Mouse (Mus musculus) hindbrain, embryonic 13.5 days (tissue): ENCODE measurements at regions not wholly inside any gene's neighbourhood (a gene's known extent, or its start where the extent isn't known, plus 50 kb on each side); places are given as distances from the start of the nearest gene placed in this dataset.

Experiments
- ATAC-seq: fragments of 200-750 bp; cut with Nextera tagmentation; 2 replicates; pipeline ENCODE4 v1.8.0; 2017; ENCODE audit warnings: moderate TSS enrichment; ENCODE audit not compliant: low FRiP score
- H3K27ac ChIP-seq: fragments of 300-500 bp; sonication (generic); 2 replicates; pipeline ENCODE4 v1.5.1; 2015; ENCODE audit warnings: inconsistent platforms, mild to moderate bottlenecking, moderate library complexity
- H3K27me3 ChIP-seq: fragments of 300-500 bp; sonication (generic); 2 replicates; pipeline ENCODE4 v1.6.1; 2015; ENCODE audit warnings: mild to moderate bottlenecking, inconsistent platforms
- H3K36me3 ChIP-seq: fragments of 300-500 bp; sonication (generic); 2 replicates; pipeline ENCODE4 v1.6.1; 2015; ENCODE audit warnings: mild to moderate bottlenecking, inconsistent platforms
- H3K4me1 ChIP-seq: fragments of 300-500 bp; sonication (generic); replicated peaks from 2 replicates; pipeline ENCODE4 v1.6.1; 2015; ENCODE audit warnings: inconsistent platforms
- H3K4me2 ChIP-seq: fragments of 300-500 bp; sonication (generic); 2 replicates; pipeline ENCODE4 v1.6.1; 2015; ENCODE audit warnings: inconsistent platforms, mild to moderate bottlenecking, moderate library complexity
- H3K4me3 ChIP-seq: fragments of 300-500 bp; sonication (generic); 2 replicates; pipeline ENCODE4 v1.5.1; 2015; ENCODE audit warnings: mild to moderate bottlenecking, inconsistent platforms
- H3K9ac ChIP-seq: fragments of 300-500 bp; sonication (generic); 2 replicates; pipeline ENCODE4 v1.6.1; 2015; ENCODE audit warnings: mild to moderate bottlenecking, inconsistent platforms
- H3K9me3 ChIP-seq: fragments of 300-500 bp; sonication (generic); 2 replicates; pipeline ENCODE4 v1.6.1; 2016; ENCODE audit warnings: inconsistent platforms
- WGBS: fragments of 180-500 bp; shearing (Covaris S2); methylation state at CpG from one replicate; pipeline ENCODE4 v1.1.7; 2015; 5-methylcytosine and 5-hydroxymethylcytosine counted together

DNA sequence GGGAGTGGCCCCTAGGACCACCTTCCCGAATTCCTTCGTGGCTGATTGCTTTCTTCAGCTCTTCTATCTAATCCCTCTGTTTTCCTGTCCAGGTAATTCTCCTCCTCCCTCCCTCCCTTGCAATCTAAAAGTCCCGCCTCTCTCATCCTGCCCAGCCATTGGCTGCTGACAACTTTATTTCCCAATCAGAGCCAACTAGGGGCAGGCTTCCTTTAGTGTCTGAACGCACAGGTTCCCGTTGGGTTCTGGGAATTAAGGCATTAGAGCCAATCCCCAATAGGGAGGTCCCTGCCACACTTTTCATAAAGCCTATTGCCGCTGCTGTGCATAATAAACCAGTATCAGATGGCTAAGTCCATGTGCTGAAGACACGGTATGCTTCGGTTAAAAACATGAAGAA lies 78.5 kb upstream of the Runx3 start:
- H3K27ac ChIP-seq, result no peak overlapping the region
- 47% methylated on average over 8 of the region's 8 CpGs for WGBS
- H3K4me1 ChIP-seq, result peaks cover 9% of the 10 kb centered on the region; the same call in 1 of the 2 replicates

DNA sequence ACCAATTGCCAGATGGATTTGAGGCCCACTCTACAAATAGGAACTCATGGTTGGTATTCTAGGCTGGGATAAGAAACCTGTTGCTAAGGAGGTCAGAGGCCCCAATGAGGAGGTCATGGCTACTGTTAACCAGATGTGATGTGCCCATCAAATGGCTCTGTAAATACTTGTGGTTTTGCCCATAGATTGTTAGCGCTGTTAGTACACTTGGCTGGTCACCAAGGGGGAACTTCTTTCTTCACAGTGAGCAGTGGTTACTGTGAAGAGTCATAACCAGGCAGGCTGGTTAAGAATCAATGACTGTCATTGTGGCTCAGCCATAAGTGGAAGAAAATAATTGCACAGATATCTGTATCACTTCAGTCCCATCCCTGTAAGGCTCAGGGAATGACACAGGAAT lies 78.0 kb upstream of the Runx3 start:
- Histone ChIP-seq H3K27me3 (0 out of 2 replicates have a peak, but pooled peaks cover 4% of the 10 kb centered on the region), H3K4me2 (no peak overlapping the region), H3K4me3 (no peak overlapping the region), H3K4me1 (peaks cover 9% of the 10 kb centered on the region; the same call in 1 of the 2 replicates), H3K36me3 (no peaks in the 10 kb centered on the region), H3K9ac (no peak overlapping the region), H3K27ac (no peak overlapping the region), H3K9me3 (no peaks in the 10 kb centered on the region)
- WGBS, result 97% methylated on average over 1 of the region's 1 CpGs
- ATAC-seq, result no peak

More for the DNA sequence above, 78.5 kb upstream of the Runx3 start:
- Histone ChIP-seq H3K4me3 (no peak overlapping the region), H3K27me3 (0 out of 2 replicates have a peak, but pooled peaks cover 4% of the 10 kb centered on the region), H3K9ac (no peak overlapping the region), H3K36me3 (no peaks in the 10 kb centered on the region), H3K9me3 (no peaks in the 10 kb centered on the region), H3K4me2 (no peak overlapping the region)
- no peak for ATAC-seq

- H3K27ac ChIP-seq, result no peak overlapping the region
Observed at GRCm38 (mm10) chr4:135045054-135045453, 75.4 kb upstream of the Runx3 start.

GRCm38 (mm10) chr4:135046619-135047018 lies 73.8 kb upstream of the Runx3 start:
- no peaks in the 10 kb centered on the region for H3K9me3 ChIP-seq
- H3K9ac ChIP-seq, result no peak overlapping the region
- no peak overlapping the region for H3K27ac ChIP-seq
- H3K4me1 ChIP-seq, result peaks cover 6% of the 10 kb centered on the region
- ATAC-seq, result no peak
- no peak overlapping the region for H3K4me2 ChIP-seq
- H3K27me3 ChIP-seq, result no peaks in the 10 kb centered on the region
- 83% methylated on average over 7 of the region's 7 CpGs for WGBS
- no peaks in the 10 kb centered on the region for H3K36me3 ChIP-seq
- H3K4me3 ChIP-seq, result no peak overlapping the region

More at GRCm38 (mm10) chr4:135045054-135045453, 75.4 kb upstream of the Runx3 start:
- H3K27me3 ChIP-seq, result 0 out of 2 replicates have a peak, but pooled peaks cover 4% of the 10 kb centered on the region
- no peaks in the 10 kb centered on the region for H3K9me3 ChIP-seq
- H3K4me1 ChIP-seq, result peaks cover 6% of the 10 kb centered on the region
- no peaks in the 10 kb centered on the region for H3K36me3 ChIP-seq
- no peak overlapping the region for H3K4me2 ChIP-seq
- ATAC-seq, result no peak
- 61% methylated on average over 16 of the region's 16 CpGs for WGBS
- no peak overlapping the region for H3K4me3 ChIP-seq
- H3K9ac ChIP-seq, result no peak overlapping the region

DNA sequence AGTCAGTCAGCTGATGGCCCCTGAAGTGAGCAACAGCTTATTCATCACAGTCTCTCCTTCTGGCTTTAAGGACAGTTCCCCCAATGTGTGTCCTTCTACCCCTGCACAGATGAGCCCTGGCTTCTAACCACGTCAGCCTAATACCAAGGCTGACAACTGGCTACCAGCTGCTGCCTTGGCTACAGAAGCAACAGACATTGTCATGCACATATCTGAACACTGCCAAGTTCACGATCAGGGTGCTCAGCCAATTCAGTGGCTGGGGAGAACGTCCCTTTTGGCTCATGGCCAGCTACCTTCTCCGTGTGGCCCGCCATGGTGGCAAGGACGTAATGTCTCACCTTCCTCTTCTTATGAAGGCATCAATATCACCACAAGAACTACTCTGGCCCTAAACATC lies 73.2 kb upstream of the Runx3 start:
- no peak for ATAC-seq
- Histone ChIP-seq H3K4me3 (no peak overlapping the region), H3K36me3 (no peaks in the 10 kb centered on the region), H3K27me3 (no peaks in the 10 kb centered on the region), H3K27ac (no peak overlapping the region), H3K9ac (no peak overlapping the region), H3K9me3 (no peaks in the 10 kb centered on the region), H3K4me1 (peaks cover 6% of the 10 kb centered on the region), H3K4me2 (no peak overlapping the region)
- WGBS, result 58% methylated on average over 6 of the region's 6 CpGs

DNA sequence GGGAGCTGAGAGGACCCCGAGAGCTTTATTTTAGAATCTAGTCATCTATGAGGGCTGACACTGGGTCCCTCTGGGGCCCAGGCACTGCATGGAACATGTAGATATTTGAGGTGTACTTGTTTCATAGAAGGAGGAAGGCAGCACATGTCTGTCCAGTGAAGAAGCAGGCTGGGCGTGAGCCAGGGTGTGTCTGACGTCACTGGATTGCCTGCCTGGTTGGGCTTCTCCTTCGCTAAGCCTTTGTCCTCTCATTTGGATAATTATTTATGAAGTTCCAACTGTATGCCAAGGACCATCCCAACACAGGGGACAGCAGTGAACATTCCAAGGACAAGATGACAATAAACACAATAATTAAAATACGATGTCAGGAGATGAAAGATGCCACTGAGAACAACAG lies 72.7 kb upstream of the Runx3 start:
- no peak overlapping the region for H3K27ac ChIP-seq
- no peak overlapping the region for H3K9ac ChIP-seq
- no peak overlapping the region for H3K4me3 ChIP-seq
- WGBS, result 89% methylated on average over 5 of the region's 5 CpGs
- no peaks in the 10 kb centered on the region for H3K27me3 ChIP-seq
- H3K9me3 ChIP-seq, result no peaks in the 10 kb centered on the region; the same call in 1 of the 2 replicates
- H3K4me2 ChIP-seq, result no peak overlapping the region
- ATAC-seq, result no peak
- H3K36me3 ChIP-seq, result no peaks in the 10 kb centered on the region
- peaks cover 6% of the 10 kb centered on the region for H3K4me1 ChIP-seq

DNA sequence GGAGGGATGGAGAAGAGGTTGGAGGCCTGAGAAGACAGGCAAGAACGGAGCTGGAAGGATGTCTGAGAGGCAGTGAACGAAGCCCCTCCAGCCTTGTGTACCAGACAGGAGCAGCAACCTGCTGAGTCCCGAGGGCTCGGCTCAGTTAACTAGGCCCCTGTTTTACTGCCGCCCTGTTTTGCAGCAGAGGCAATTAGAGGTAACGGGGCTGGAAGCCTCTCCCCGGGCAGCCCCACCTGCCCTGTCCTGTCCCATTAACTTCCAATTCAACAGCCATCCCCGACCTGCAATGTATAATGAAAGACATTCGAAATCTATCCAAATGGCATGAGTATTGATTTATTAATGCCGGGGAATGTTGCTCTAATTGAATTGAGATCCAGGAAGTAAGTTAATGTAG lies 70.5 kb upstream of the Runx3 start:
- WGBS, result 52% methylated on average over 10 of the region's 10 CpGs
- Histone ChIP-seq H3K9ac (no peak overlapping the region), H3K9me3 (peaks cover 8% of the 10 kb centered on the region; the same call in 1 of the 2 replicates), H3K4me3 (no peak overlapping the region), H3K4me2 (no peak overlapping the region), H3K27me3 (no peaks in the 10 kb centered on the region), H3K4me1 (peaks cover 6% of the 10 kb centered on the region), H3K36me3 (no peaks in the 10 kb centered on the region), H3K27ac (peak overlapping the region; percentile 58)
- peak; percentile 36; the same call in 1 of the 2 replicates for ATAC-seq

- Histone ChIP-seq H3K9ac (no peak overlapping the region), H3K36me3 (no peaks in the 10 kb centered on the region), H3K27me3 (no peaks in the 10 kb centered on the region), H3K4me2 (no peak overlapping the region), H3K4me3 (no peak overlapping the region), H3K9me3 (peaks cover 8% of the 10 kb centered on the region; the same call in 1 of the 2 replicates), H3K4me1 (peaks cover 3% of the 10 kb centered on the region), H3K27ac (no peak overlapping the region)
- ATAC-seq, result no peak
- 72% methylated on average over 11 of the region's 11 CpGs for WGBS
Observed at GRCm38 (mm10) chr4:135051466-135051865, 69.0 kb upstream of the Runx3 start.

DNA sequence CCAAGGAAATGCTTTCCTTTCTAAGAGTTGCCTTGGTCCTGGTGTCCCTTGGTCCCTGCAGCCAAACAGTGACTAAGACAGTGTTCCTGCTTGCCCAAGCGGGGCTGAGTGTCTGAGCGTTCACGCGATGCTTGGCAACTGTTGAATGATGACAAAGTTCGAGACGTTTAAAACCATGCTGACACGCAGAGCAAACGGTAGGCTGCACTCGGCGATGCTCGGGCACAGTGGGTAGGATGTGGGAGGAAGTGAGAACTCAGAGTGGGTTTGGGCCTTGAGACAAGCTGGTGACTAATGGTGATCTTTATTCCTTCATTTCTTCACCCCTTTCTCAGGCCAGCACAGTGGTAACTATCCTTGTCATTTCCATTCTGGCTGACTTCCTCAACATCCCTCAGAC lies 66.9 kb upstream of the Runx3 start:
- WGBS, result 95% methylated on average over 11 of the region's 11 CpGs
- H3K27me3 ChIP-seq, result no peaks in the 10 kb centered on the region
- no peak overlapping the region for H3K4me3 ChIP-seq
- no peak overlapping the region for H3K4me2 ChIP-seq
- no peaks in the 10 kb centered on the region for H3K36me3 ChIP-seq
- no peak overlapping the region for H3K9ac ChIP-seq
- H3K9me3 ChIP-seq, result peaks cover 8% of the 10 kb centered on the region; the same call in 1 of the 2 replicates
- ATAC-seq, result no peak
- peaks cover 3% of the 10 kb centered on the region for H3K4me1 ChIP-seq
- no peak overlapping the region for H3K27ac ChIP-seq

GRCm38 (mm10) chr4:135054353-135054752 lies 66.1 kb upstream of the Runx3 start:
- Histone ChIP-seq H3K4me1 (peaks cover 3% of the 10 kb centered on the region), H3K9me3 (peaks cover 8% of the 10 kb centered on the region; the same call in 1 of the 2 replicates)
- WGBS, result 88% methylated on average over 10 of the region's 10 CpGs

DNA sequence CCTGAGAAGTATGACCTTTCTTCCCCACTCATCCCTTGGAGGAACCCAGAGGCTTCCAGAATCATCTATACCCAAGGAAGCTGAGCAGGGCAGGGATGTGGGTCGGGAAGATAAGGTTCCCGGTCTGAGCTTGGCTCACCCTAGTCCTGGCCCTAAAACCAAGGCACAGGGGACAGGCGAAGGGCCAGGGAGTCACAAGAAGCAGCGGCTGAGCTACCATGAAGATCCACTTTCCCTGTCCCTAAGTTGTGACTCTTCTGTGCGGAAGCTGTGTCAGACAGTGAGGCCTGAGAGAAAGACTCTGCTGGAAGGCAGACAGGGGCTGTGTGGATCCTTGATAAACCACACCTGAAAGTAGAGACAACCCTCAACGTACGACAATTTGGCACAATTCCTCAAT lies 64.1 kb upstream of the Runx3 start:
- Histone ChIP-seq H3K9ac (no peak overlapping the region), H3K27ac (no peak overlapping the region), H3K4me1 (0 out of 2 replicates have a peak, but pooled peaks cover 4% of the 10 kb centered on the region), H3K27me3 (no peaks in the 10 kb centered on the region), H3K4me2 (no peak overlapping the region), H3K4me3 (no peak overlapping the region), H3K36me3 (no peaks in the 10 kb centered on the region), H3K9me3 (peaks cover 8% of the 10 kb centered on the region; the same call in 1 of the 2 replicates)
- 93% methylated on average over 7 of the region's 7 CpGs for whole genome bisulfite sequencing
- no peak for ATAC-seq

More at GRCm38 (mm10) chr4:135054353-135054752, 66.1 kb upstream of the Runx3 start:
- Histone ChIP-seq H3K4me3 (no peak overlapping the region), H3K9ac (no peak overlapping the region), H3K27me3 (no peaks in the 10 kb centered on the region), H3K36me3 (no peaks in the 10 kb centered on the region), H3K4me2 (no peak overlapping the region), H3K27ac (no peak overlapping the region)
- no peak for ATAC-seq

DNA sequence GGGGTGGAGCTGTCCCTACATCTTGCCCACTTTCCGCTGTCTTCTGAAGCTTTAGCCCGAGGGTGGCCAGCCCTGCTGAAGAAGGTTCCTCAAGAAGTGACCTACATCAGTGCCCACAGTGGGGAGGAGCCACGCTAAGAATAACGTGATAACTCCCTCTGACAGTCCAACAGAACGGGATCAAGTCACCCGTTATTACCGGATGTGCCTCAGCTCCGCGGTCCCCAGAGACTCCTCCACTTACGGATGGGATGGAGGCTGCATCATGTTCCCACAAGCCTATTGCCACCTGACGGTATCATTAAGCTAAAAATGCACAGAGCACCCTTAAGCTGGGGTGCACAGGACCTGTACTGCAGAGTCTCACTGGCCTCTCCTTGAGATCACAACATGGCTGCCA lies 63.2 kb upstream of the Runx3 start:
- no peak for ATAC-seq
- 89% methylated on average over 11 of the region's 11 CpGs for WGBS
- Histone ChIP-seq H3K4me2 (no peak overlapping the region), H3K4me1 (0 out of 2 replicates have a peak, but pooled peaks cover 4% of the 10 kb centered on the region), H3K27ac (no peak overlapping the region), H3K27me3 (no peaks in the 10 kb centered on the region), H3K36me3 (no peaks in the 10 kb centered on the region), H3K4me3 (no peak overlapping the region), H3K9ac (no peak overlapping the region), H3K9me3 (peaks cover 8% of the 10 kb centered on the region; the same call in 1 of the 2 replicates)

DNA sequence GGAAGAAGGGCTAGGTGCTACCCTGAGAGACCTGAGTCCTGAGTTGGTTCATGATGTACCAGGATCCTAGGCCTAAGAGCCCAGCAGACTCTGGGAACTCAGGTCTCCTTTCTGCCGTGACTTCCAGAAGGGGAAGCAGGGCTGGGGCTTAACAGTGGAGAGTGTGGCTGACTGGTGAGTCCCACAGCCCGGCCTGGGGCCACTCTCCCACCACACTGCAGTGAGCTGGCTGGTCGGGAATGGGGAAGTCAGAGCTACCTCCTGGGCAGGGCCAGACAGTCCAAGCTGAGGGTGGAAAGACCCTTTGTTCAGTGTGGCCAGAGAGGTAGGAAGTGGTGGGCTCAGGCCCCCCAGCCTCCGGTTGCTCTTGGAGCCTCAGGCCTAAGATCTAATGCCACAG lies 61.6 kb upstream of the Runx3 start:
- Histone ChIP-seq H3K27me3 (no peaks in the 10 kb centered on the region), H3K9me3 (no peaks in the 10 kb centered on the region), H3K4me1 (0 out of 2 replicates have a peak, but pooled peaks cover 4% of the 10 kb centered on the region), H3K4me2 (no peak overlapping the region), H3K4me3 (no peak overlapping the region), H3K36me3 (no peaks in the 10 kb centered on the region), H3K9ac (no peak overlapping the region), H3K27ac (no peak overlapping the region)
- ATAC-seq, result no peak
- WGBS, result 77% methylated on average over 4 of the region's 4 CpGs
